Mouse (Mus musculus) retina, embryonic 14.5 days (tissue): ENCODE data around the gene Tjap1.

Experiments
- DNase-seq: peaks from one replicate; pipeline ENCODE4 v3.0.0-alpha.2; 2015; ENCODE audit warnings: low spot score

Gene Tjap1

DNA sequence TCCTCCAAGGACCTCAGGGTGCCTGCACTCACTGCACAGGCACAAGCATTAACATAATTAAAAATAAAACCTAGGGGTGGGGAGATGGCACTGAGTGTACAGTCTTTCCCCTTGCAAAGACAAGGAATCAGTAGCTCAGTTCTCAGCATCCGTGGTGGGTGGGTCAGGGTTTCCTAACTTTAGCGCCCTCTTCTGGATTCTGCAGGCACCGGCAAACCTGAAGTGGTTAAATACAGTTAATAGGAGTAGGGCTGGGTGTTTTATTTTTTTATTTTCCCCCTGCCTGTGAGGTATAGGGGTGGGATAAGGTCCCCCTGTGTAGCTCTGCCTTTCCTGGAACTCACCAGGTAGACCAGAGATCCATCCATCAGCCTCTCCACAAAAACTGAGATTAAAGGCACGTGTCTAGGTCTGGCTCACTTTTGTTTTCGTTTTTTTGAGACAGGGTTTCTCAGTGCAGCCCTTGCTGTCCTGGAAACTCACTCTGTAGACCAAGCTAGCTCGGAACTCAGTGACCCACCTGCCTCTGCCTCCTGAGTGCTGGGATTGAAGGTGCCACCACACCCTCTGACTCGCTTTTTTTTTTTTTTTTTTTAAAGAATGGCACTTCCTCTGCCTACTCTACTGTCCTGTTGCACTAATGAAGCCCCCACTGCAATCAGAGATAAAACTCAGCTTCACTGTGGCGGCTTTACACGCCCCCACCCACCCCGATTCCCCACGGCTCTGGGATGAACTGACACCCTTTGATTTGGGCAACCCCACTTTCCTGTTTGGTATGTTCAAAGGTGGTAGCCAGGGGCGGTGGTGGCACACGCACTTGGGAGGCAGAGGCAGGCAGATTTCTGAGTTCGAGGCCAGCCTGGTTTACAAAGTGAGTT, 30.0 kb downstream of the Tjap1 start:
- DNase-seq = peak; percentile 73

GRCm38 (mm10) chr17:46251174-46251573, 31.7 kb downstream of the Tjap1 start:
- DNase-seq = no peak

GRCm38 (mm10) chr17:46248189-46248522, 34.7 kb downstream of the Tjap1 start:
- DNase-seq = no peak

DNA sequence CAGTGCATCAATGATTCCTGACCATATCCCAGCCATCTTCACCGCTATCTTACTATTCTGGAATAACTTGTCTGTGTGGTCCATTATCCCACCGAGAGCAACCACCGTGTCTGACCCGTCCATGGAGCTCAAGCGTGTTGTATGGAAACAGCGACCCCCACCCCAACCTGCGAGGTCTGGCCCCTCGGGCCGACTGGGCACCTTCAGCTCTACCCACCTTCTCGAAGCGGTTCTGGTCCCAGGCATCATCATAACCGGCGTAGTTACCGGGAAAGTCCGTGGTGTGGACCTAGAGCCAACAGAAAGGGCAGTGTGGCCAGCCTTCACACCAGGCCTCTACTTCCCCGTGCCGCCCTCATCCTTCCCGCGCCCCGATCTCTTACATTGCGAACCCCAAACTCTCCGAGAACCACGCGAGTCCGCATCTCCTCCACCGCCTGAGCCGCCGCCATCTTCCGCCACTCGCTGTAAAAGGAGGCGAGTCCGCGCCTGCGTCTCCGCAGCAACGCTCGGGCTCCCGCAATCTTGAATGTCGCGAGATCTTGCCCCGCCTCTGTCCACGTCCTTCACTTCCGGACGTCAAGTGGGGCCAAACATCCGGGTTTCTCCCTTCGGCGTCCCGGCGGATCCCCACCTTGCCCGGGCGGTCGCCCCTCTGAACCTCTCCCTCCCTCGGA, 35.2 kb downstream of the Tjap1 start, which contains the start of the genes Polr1c and Yipf3:
Polr1c (minus strand) TSS at position 543 of the 677 bp plus-strand sequence.
Yipf3 (plus strand) TSS at position 569 of the 677 bp plus-strand sequence.
- peak; percentile 97 for DNase-seq

- DNase-seq = no peak
These were observed 38.2 kb downstream of the Tjap1 start for GRCm38 (mm10) chr17:46244579-46244978.

DNA sequence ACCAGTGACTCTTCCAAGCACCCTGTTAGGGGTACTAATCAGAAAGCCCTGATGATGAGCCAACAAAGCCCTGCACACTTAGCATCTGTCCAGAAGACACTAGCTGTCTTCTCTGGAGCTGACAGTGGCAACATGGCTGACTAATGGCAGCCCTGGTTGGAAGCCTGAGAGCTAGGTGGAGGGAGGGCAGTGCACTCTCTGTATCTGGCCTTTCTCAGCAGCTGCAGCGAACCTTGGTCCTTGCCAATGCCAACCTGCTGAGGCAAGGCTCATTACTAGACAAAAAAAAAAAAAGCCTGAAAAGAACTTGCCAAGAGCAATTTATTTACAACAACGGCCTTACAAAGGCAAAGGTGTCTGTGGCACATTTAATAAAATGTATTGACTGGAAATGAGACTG, 39.2 kb downstream of the Tjap1 start:
- no peak for DNase-seq

DNA sequence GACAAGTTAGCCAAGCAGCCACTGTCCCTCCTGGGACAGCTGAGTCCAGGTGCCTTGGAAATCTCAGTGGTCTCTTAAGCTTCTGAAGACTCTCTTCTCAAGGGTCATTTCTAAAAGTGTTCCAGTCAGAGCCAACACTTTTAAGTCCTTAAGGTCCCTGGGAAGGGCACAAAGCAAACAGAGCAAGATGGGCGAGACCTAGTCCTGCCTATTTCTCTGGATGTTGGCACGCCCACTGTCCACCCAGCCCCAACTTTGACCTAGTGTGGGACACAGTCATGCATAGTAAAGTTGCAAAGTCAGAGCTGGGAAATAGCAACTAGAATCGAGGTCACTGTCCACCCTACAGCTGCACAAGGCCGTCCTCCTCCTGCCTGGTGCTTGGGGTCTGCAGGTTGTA, 39.8 kb downstream of the Tjap1 start:
- DNase-seq = no peak

GRCm38 (mm10) chr17:46242274-46242673, 40.6 kb downstream of the Tjap1 start:
- no peak for DNase-seq

- DNase-seq = no peak
These were observed 41.4 kb downstream of the Tjap1 start for GRCm38 (mm10) chr17:46241471-46241870.

GRCm38 (mm10) chr17:46239516-46240114, 43.2 kb downstream of the Tjap1 start:
- no peak for DNase-seq

- DNase-seq = no peak
These were observed 45.3 kb downstream of the Tjap1 start for GRCm38 (mm10) chr17:46237480-46237879.

DNA sequence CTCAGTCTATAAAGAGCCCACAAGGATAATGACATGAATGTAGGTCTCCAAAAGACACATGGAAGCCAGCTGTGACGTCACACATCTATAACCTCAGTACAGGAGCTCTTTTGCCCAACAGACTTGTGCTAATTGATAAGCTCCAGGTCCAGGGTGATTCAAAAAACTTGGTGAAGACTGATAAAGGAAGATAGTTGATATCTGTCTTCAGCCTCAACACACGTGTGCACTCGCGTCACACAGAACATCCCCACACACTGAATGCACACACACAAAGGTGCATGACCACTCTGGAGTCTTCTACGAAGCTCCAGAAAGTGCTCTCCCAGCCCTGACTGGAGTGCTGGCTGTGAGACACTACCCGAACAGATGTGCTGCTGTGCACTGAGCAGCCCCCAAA, 45.7 kb downstream of the Tjap1 start:
- DNase-seq = no peak

GRCm38 (mm10) chr17:46236067-46236466, 46.8 kb downstream of the Tjap1 start:
- DNase-seq = no peak

- no peak for DNase-seq
These were observed 55.2 kb downstream of the Tjap1 start for GRCm38 (mm10) chr17:46227576-46227975.

- no peak for DNase-seq
These were observed 61.2 kb downstream of the Tjap1 start for GRCm38 (mm10) chr17:46221601-46222000.

- DNase-seq = no peak
These were observed 72.3 kb downstream of the Tjap1 start for GRCm38 (mm10) chr17:46210550-46210949.
